Mouse (Mus musculus) heart, adult 2 months (tissue): ENCODE measurements around the gene Stk39. TPM values are rescaled to one million over a fixed set of nuclear protein-coding genes. Genes with fewer than 3 reads are reported as not detected.
A peak's percentile ranks its signal among the peaks of the same experiment; 100 is the strongest.

Experiments used
- DNase-seq, 2 experiments: peaks; one replicate each; pipeline ENCODE4 v3.0.0; 2021
- H3K27ac ChIP-seq: fragments of 200-600 bp; 2 replicates; pipeline ENCODE4 v1.8.1; 2022
- H3K27me3 ChIP-seq: fragments of 200-500 bp; 2 replicates; pipeline ENCODE4 v1.6.1; 2012; ENCODE audit warnings: mild to moderate bottlenecking, low read length, inconsistent platforms, mixed read lengths; ENCODE audit not compliant: control insufficient read depth, insufficient read depth
- H3K36me3 ChIP-seq: fragments of 200-500 bp; 2 replicates; pipeline ENCODE4 v1.6.1; 2012; ENCODE audit warnings: low read length, inconsistent platforms; ENCODE audit not compliant: control insufficient read depth, insufficient read depth
- H3K4me1 ChIP-seq: fragments of 200-500 bp; 2 replicates; pipeline ENCODE4 v1.6.1; 2011; ENCODE audit warnings: low read length; ENCODE audit not compliant: control insufficient read depth, insufficient read depth
- H3K4me3 ChIP-seq: fragments of 200-600 bp; 2 replicates; pipeline ENCODE4 v1.8.1; 2022
- H3K79me2 ChIP-seq: fragments of 200-500 bp; replicated peaks from 2 replicates; pipeline ENCODE4 v1.6.1; 2012; ENCODE audit warnings: mild to moderate bottlenecking, inconsistent platforms, low read length, moderate library complexity, mixed read lengths; ENCODE audit not compliant: control insufficient read depth, insufficient read depth
- H3K9ac ChIP-seq: fragments of 200-500 bp; 2 replicates; pipeline ENCODE4 v1.6.1; 2012; ENCODE audit warnings: low read depth, mild to moderate bottlenecking, control low read depth, inconsistent platforms, low read length, mixed read lengths
- CTCF ChIP-seq: fragments of 200-600 bp; IDR thresholded peaks from 2 replicates; pipeline ENCODE4 v1.8.1; 2022; ENCODE audit warnings: antibody characterized with exemption, mild to moderate bottlenecking, moderate library complexity
- EP300 ChIP-seq: fragments of 200-500 bp; IDR thresholded peaks from 2 replicates; pipeline ENCODE4 v1.6.1; 2011; ENCODE audit warnings: low read depth, low read length, control low read depth; ENCODE audit not compliant: insufficient read depth
- POLR2A ChIP-seq: fragments of 200-500 bp; IDR thresholded peaks from 2 replicates; pipeline ENCODE4 v1.6.1; 2011; ENCODE audit warnings: mild to moderate bottlenecking, low read depth, low read length, control low read depth; ENCODE audit not compliant: insufficient read depth
- WGBS: fragments of 180-500 bp; shearing (Covaris S2); methylation state at CpG from one replicate; pipeline ENCODE4 v1.1.7; 2018; 5-methylcytosine and 5-hydroxymethylcytosine counted together
- intact Hi-C: fragments of 180-260 bp; cut with DNase I; formaldehyde crosslinking; loops from one replicate; pipeline ENCODE4 v1.15.1; 2025
- polyA plus RNA-seq: library from polyadenylated mRNA; depleted of rRNA; stranded (reverse); fragments of >200 nt; gene quantifications from 2 replicates; pipeline ENCODE4 v1.2.3, GENCODE M21; 2012
- total RNA-seq, 2 experiments: library from RNA; stranded (reverse); gene quantifications; 2 replicates each; pipeline ENCODE4 v1.2.3; 2021

The Stk39 gene
- total and polyA plus RNA-seq, 3 experiments = 34.2 to 85.2 (median 80.9) TPM

- TF ChIP-seq CTCF (no peak), POLR2A (no peak), EP300 (no peak)
- Histone ChIP-seq H3K4me3 (peak overlapping the region; percentile 30), H3K4me1 (peaks cover 16% of the 10 kb centered on the region), H3K27me3 (no peaks in the 10 kb centered on the region), H3K36me3 (peaks cover 11% of the 10 kb centered on the region), H3K79me2 (peaks cover 1% of the 10 kb centered on the region; the same call in 1 of the 2 replicates), H3K27ac (peak overlapping the region; percentile 53), H3K9ac (peak overlapping the region; percentile 57)
- no peak for DNase-seq
- intact Hi-C loops = no loop called here
- 31% methylated on average over 19 of the region's 19 CpGs for WGBS
Observed at GRCm38 (mm10) chr2:68465266-68466123, 6.6 kb downstream of the Stk39 start.

- no peak overlapping the region for H3K27ac ChIP-seq
- no peaks in the 10 kb centered on the region for H3K27me3 ChIP-seq
- H3K79me2 ChIP-seq = peaks cover 1% of the 10 kb centered on the region; the same call in 1 of the 2 replicates
- no peak for TF ChIP-seq EP300
- H3K36me3 ChIP-seq = peaks cover 11% of the 10 kb centered on the region
- no peak for DNase-seq
- intact Hi-C loops = no loop called here
- WGBS = 96% methylated on average over 4 of the region's 4 CpGs
- H3K9ac ChIP-seq = no peak overlapping the region
- peaks cover 15% of the 10 kb centered on the region for H3K4me1 ChIP-seq
- H3K4me3 ChIP-seq = no peak overlapping the region
Observed at GRCm38 (mm10) chr2:68464456-68464855, 7.6 kb downstream of the Stk39 start.

DNA sequence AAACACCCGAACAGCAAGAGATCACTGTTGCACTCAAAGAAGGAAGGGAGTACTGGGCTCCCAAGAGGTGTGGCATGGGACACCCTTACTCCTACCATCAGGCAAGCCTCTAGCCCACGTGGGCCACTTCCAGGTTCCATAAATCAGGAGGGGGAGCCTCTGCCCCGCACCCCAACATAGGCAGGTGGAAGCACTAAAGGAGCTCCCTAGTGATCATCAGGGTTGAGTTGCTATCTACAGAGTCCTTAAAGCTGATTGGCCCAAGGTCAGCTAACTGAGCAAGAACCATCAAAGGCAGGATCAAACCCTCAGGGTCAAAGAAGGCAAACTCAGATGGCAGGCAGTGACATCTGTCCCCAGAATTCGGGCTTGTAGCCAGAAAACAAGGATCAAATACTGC is 8.3 kb downstream of the Stk39 start:
- peaks cover 14% of the 10 kb centered on the region for H3K4me1 ChIP-seq
- H3K27me3 ChIP-seq = no peaks in the 10 kb centered on the region
- no peak overlapping the region for H3K9ac ChIP-seq
- intact Hi-C loops = no loop called here
- H3K36me3 ChIP-seq = peaks cover 11% of the 10 kb centered on the region
- H3K79me2 ChIP-seq = peaks cover 1% of the 10 kb centered on the region; the same call in 1 of the 2 replicates
- DNase-seq = no peak
- no peak overlapping the region for H3K27ac ChIP-seq
- TF ChIP-seq POLR2A = no peak
- TF ChIP-seq EP300 = no peak
- no peak for TF ChIP-seq CTCF
- H3K4me3 ChIP-seq = no peak overlapping the region
- 72% methylated on average over 4 of the region's 4 CpGs for WGBS

DNA sequence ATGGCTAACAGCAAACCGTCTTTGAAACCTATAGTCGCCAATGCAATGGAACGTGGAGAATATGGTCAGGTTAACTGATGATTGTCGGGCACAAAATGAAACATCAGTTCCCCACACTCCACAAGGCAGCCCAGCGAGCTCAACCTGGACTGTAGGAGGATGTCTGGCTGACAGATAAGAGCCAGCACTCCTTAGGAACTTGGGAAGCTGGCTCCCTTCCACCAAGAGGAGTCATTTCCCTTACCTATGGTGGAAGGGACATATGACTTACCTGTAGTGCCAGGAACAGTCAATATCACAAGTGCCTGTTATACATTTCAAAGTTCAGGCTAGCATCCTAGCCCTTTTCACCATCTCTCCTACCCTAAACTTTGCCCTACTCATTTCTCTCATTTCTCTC is 14.0 kb downstream of the Stk39 start:
- no peak for TF ChIP-seq CTCF
- TF ChIP-seq POLR2A = no peak
- no peak for TF ChIP-seq EP300
- DNase-seq = no peak
- 69% methylated on average over 5 of the region's 5 CpGs for WGBS
- no peaks in the 10 kb centered on the region for H3K27me3 ChIP-seq
- peaks cover 10% of the 10 kb centered on the region for H3K36me3 ChIP-seq
- peaks cover 3% of the 10 kb centered on the region for H3K79me2 ChIP-seq
- intact Hi-C loops = no loop called here
- no peak overlapping the region for H3K9ac ChIP-seq
- peaks cover 7% of the 10 kb centered on the region for H3K4me1 ChIP-seq
- no peak overlapping the region for H3K27ac ChIP-seq
- H3K4me3 ChIP-seq = no peak overlapping the region

DNA sequence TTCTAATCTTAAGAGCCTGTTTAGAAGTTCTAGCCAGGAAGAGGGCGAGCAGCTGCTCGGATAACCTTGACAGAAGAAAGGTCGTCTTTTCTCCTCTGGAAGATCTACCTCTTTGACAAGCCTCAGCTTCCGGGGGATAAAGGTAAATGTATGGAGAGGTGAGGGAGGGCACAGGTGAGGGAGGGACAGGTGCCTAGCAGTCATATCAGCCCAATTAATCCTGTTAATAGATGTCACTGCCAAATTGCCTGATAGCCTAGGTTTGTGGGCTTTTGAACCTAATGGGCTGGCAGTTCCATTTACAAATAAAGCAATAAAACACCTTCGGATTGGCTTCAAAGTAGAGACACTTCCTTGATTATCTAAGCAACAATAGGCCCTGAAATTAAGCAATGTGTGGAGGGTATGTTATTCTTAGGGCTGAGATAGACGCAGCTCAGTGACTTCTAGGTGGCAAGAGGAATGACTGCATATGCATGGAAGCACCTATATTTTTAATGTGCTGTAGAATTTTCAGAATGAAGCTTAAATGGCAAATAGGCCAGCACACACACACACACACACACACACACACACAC is 14.5 kb downstream of the Stk39 start:
- H3K27me3 ChIP-seq = no peaks in the 10 kb centered on the region
- WGBS = 50% methylated on average over 6 of the region's 6 CpGs
- TF ChIP-seq EP300 = no peak
- no peak for TF ChIP-seq CTCF
- TF ChIP-seq POLR2A = no peak
- intact Hi-C loops = no loop called here
- no peak overlapping the region for H3K4me3 ChIP-seq
- peaks cover 7% of the 10 kb centered on the region for H3K4me1 ChIP-seq
- peaks cover 3% of the 10 kb centered on the region for H3K79me2 ChIP-seq
- H3K27ac ChIP-seq = peak overlapping the region; percentile 52
- no peak for DNase-seq
- no peak overlapping the region for H3K9ac ChIP-seq
- H3K36me3 ChIP-seq = peaks cover 11% of the 10 kb centered on the region

GRCm38 (mm10) chr2:68456899-68457298 is 15.2 kb downstream of the Stk39 start:
- Histone ChIP-seq H3K9ac (no peak overlapping the region), H3K4me3 (no peak overlapping the region), H3K27me3 (no peaks in the 10 kb centered on the region), H3K36me3 (peaks cover 11% of the 10 kb centered on the region), H3K27ac (peak overlapping the region; percentile 52), H3K4me1 (peaks cover 10% of the 10 kb centered on the region), H3K79me2 (peaks cover 3% of the 10 kb centered on the region)
- intact Hi-C loops = no loop called here
- TF ChIP-seq POLR2A = no peak
- DNase-seq = no peak
- 40% methylated on average over 6 of the region's 6 CpGs for WGBS
